Mouse (Mus musculus) G1E (cell line): ENCODE data around the gene Bcar1.

ENCODE experiments used
- CTCF ChIP-seq: IDR thresholded peaks from 2 replicates; pipeline ENCODE4 v1.5.1; 2012; ENCODE audit warnings: low read depth, low read length, inconsistent platforms, mixed read lengths
- GATA1 ChIP-seq: IDR thresholded peaks from 2 replicates; pipeline ENCODE4 v1.6.1; 2012; ENCODE audit warnings: borderline replicate concordance, low read length, inconsistent platforms, mixed read lengths
- GATA2 ChIP-seq: IDR thresholded peaks from 2 replicates; pipeline ENCODE4 v1.6.1; 2012; ENCODE audit warnings: low read depth, low read length, inconsistent platforms, borderline replicate concordance
- POLR2AphosphoS5 ChIP-seq: IDR thresholded peaks from 2 replicates; pipeline ENCODE4 v1.6.1; 2012; ENCODE audit warnings: low read depth, low read length, inconsistent platforms; ENCODE audit not compliant: insufficient replicate concordance
- TAL1 ChIP-seq: conservative IDR thresholded peaks from 2 replicates; pipeline ENCODE4 v1.6.1; 2012; ENCODE audit warnings: low read depth, low read length, inconsistent platforms, mixed read lengths

- TF ChIP-seq CTCF = no peak
- no peak for TF ChIP-seq GATA1
- TF ChIP-seq POLR2AphosphoS5 = no peak
- no peak for TF ChIP-seq TAL1
- no peak for TF ChIP-seq GATA2
Observed at GRCm38 (mm10) chr8:111739604-111740003, 4.0 kb downstream of the Bcar1 start.
